Mouse (Mus musculus) midbrain, postnatal 0 days (tissue): ENCODE results near the gene Gadd45a. TPM values are rescaled to one million over a fixed set of nuclear protein-coding genes. Genes with fewer than 3 reads are reported as not detected.

ENCODE experiments used
- ATAC-seq: fragments of 200-750 bp; cut with Nextera tagmentation; 2 replicates; pipeline ENCODE4 v1.8.0; 2017; ENCODE audit warnings: moderate number of reproducible peaks, mild to moderate bottlenecking, moderate TSS enrichment, moderate library complexity; ENCODE audit not compliant: low FRiP score
- DNase-seq: peaks from one replicate; pipeline ENCODE4 v3.0.0-alpha.2; 2015; ENCODE audit warnings: low spot score
- H3K27ac ChIP-seq: fragments of 300-500 bp; sonication (generic); 2 replicates; pipeline ENCODE4 v1.5.1; 2014; ENCODE audit warnings: low read depth, mild to moderate bottlenecking, low read length, mixed read lengths
- H3K27me3 ChIP-seq: fragments of 300-500 bp; sonication (generic); 2 replicates; pipeline ENCODE4 v1.6.1; 2014; ENCODE audit warnings: low read length, control low read depth, mixed read lengths; ENCODE audit not compliant: insufficient read depth
- H3K36me3 ChIP-seq: fragments of 300-500 bp; sonication (generic); 2 replicates; pipeline ENCODE4 v1.6.1; 2014; ENCODE audit warnings: low read length, control low read depth, mixed read lengths; ENCODE audit not compliant: insufficient read depth
- H3K4me1 ChIP-seq: fragments of 300-500 bp; sonication (generic); 2 replicates; pipeline ENCODE4 v1.6.1; 2014; ENCODE audit warnings: mild to moderate bottlenecking, control low read depth, antibody characterized with exemption, low read length, mixed read lengths; ENCODE audit not compliant: insufficient read depth
- H3K4me2 ChIP-seq: fragments of 300-500 bp; sonication (generic); 2 replicates; pipeline ENCODE4 v1.6.1; 2014; ENCODE audit warnings: low read depth, mild to moderate bottlenecking, low read length, mixed read lengths; ENCODE audit not compliant: poor library complexity, severe bottlenecking
- H3K4me3 ChIP-seq: fragments of 300-500 bp; sonication (generic); 2 replicates; pipeline ENCODE4 v1.5.1; 2014; ENCODE audit warnings: low read depth, mild to moderate bottlenecking, low read length, moderate library complexity
- H3K9ac ChIP-seq: fragments of 300-500 bp; sonication (generic); replicated peaks from 2 replicates; pipeline ENCODE4 v1.6.1; 2014; ENCODE audit warnings: mild to moderate bottlenecking, low read length, moderate library complexity, mixed read lengths; ENCODE audit not compliant: poor library complexity, severe bottlenecking
- H3K9me3 ChIP-seq: fragments of 300-500 bp; sonication (generic); 2 replicates; pipeline ENCODE4 v1.6.1; 2016; ENCODE audit warnings: low read length, control low read depth
- CTCF ChIP-seq: IDR thresholded peaks from 2 replicates; pipeline ENCODE4 v1.5.1; 2016; ENCODE audit warnings: antibody characterized with exemption, mild to moderate bottlenecking
- WGBS: fragments of 180-500 bp; shearing (Covaris S2); extraction: QIAGEN DNeasy Blood & Tissue Kit; methylation state at CpG from one replicate; pipeline ENCODE4 v1.1.7; 2014; 5-methylcytosine and 5-hydroxymethylcytosine counted together
- polyA plus RNA-seq: library from polyadenylated mRNA; unstranded; fragments of >200 nt; fragmentation: Nextera tagmentation; extraction: Ambion mirVana; gene quantifications from 2 replicates; pipeline ENCODE4 v1.2.1, GENCODE M21; 2015
- total RNA-seq: library from RNA; depleted of rRNA; stranded (reverse); fragments of >200 nt; gene quantifications from 2 replicates; pipeline ENCODE4 v1.2.3, GENCODE M21; 2014

The Gadd45a gene
- total and polyA plus RNA-seq, 2 experiments from 2014 or later = 8.6 to 11.2 TPM

GRCm38 (mm10) chr6:67018365-67018764 lies 18.9 kb downstream of the Gadd45a start:
- H3K36me3 ChIP-seq = no peaks in the 10 kb centered on the region
- WGBS = 65% methylated on average over 4 of the region's 4 CpGs
- TF ChIP-seq CTCF = no peak
- H3K9ac ChIP-seq = no peak overlapping the region
- no peak for DNase-seq
- no peaks in the 10 kb centered on the region for H3K9me3 ChIP-seq
- no peak overlapping the region for H3K27ac ChIP-seq
- H3K4me1 ChIP-seq = no peaks in the 10 kb centered on the region
- no peak for ATAC-seq
- H3K4me2 ChIP-seq = no peak overlapping the region
- H3K4me3 ChIP-seq = no peak overlapping the region
- H3K27me3 ChIP-seq = no peaks in the 10 kb centered on the region

GRCm38 (mm10) chr6:67016520-67017111 lies 20.6 kb downstream of the Gadd45a start:
- no peak overlapping the region for H3K9ac ChIP-seq
- H3K36me3 ChIP-seq = no peaks in the 10 kb centered on the region
- H3K9me3 ChIP-seq = no peaks in the 10 kb centered on the region
- H3K4me2 ChIP-seq = no peak overlapping the region
- DNase-seq = no peak
- no peaks in the 10 kb centered on the region for H3K4me1 ChIP-seq
- H3K27me3 ChIP-seq = no peaks in the 10 kb centered on the region
- 82% methylated on average over 7 of the region's 7 CpGs for WGBS
- H3K4me3 ChIP-seq = no peak overlapping the region
- ATAC-seq = no peak
- no peak overlapping the region for H3K27ac ChIP-seq
- TF ChIP-seq CTCF = no peak

GRCm38 (mm10) chr6:67015739-67016519 lies 21.3 kb downstream of the Gadd45a start:
- no peak for ATAC-seq
- Histone ChIP-seq H3K9me3 (no peaks in the 10 kb centered on the region), H3K4me1 (no peaks in the 10 kb centered on the region), H3K36me3 (no peaks in the 10 kb centered on the region), H3K27ac (no peak overlapping the region), H3K9ac (no peak overlapping the region), H3K27me3 (no peaks in the 10 kb centered on the region), H3K4me3 (no peak overlapping the region), H3K4me2 (no peak overlapping the region)
- 90% methylated on average over 8 of the region's 8 CpGs for whole genome bisulfite sequencing
- no peak for TF ChIP-seq CTCF
- DNase-seq = no peak

GRCm38 (mm10) chr6:67014679-67015075 lies 22.6 kb downstream of the Gadd45a start:
- no peaks in the 10 kb centered on the region for H3K4me1 ChIP-seq
- H3K4me2 ChIP-seq = no peak overlapping the region
- 100% methylated on average over 1 of the region's 1 CpGs for WGBS
- H3K9me3 ChIP-seq = no peaks in the 10 kb centered on the region
- no peak overlapping the region for H3K9ac ChIP-seq
- ATAC-seq (no peak), DNase-seq (no peak)
- no peaks in the 10 kb centered on the region for H3K36me3 ChIP-seq
- TF ChIP-seq CTCF = no peak
- H3K27ac ChIP-seq = no peak overlapping the region
- no peak overlapping the region for H3K4me3 ChIP-seq
- no peaks in the 10 kb centered on the region for H3K27me3 ChIP-seq

GRCm38 (mm10) chr6:67013949-67014678 lies 23.1 kb downstream of the Gadd45a start:
- TF ChIP-seq CTCF = no peak
- Histone ChIP-seq H3K4me2 (no peak overlapping the region), H3K9ac (no peak overlapping the region), H3K27me3 (no peaks in the 10 kb centered on the region), H3K36me3 (no peaks in the 10 kb centered on the region), H3K4me1 (no peaks in the 10 kb centered on the region), H3K9me3 (no peaks in the 10 kb centered on the region), H3K27ac (no peak overlapping the region), H3K4me3 (no peak overlapping the region)
- WGBS = 87% methylated on average over 9 of the region's 9 CpGs
- no peak for DNase-seq
- ATAC-seq = no peak
